Mouse (Mus musculus) midbrain, postnatal 0 days (tissue): ENCODE measurements around the gene Sobp. TPM values are rescaled to one million over a fixed set of nuclear protein-coding genes. Genes with fewer than 3 reads are reported as not detected.

Source experiments
- ATAC-seq: fragments of 200-750 bp; cut with Nextera tagmentation; 2 replicates; pipeline ENCODE4 v1.8.0; 2017; ENCODE audit warnings: moderate number of reproducible peaks, mild to moderate bottlenecking, moderate TSS enrichment, moderate library complexity; ENCODE audit not compliant: low FRiP score
- DNase-seq: peaks from one replicate; pipeline ENCODE4 v3.0.0-alpha.2; 2015; ENCODE audit warnings: low spot score
- H3K27ac ChIP-seq: fragments of 300-500 bp; sonication (generic); 2 replicates; pipeline ENCODE4 v1.5.1; 2014; ENCODE audit warnings: low read depth, mild to moderate bottlenecking, low read length, mixed read lengths
- H3K27me3 ChIP-seq: fragments of 300-500 bp; sonication (generic); 2 replicates; pipeline ENCODE4 v1.6.1; 2014; ENCODE audit warnings: low read length, control low read depth, mixed read lengths; ENCODE audit not compliant: insufficient read depth
- H3K36me3 ChIP-seq: fragments of 300-500 bp; sonication (generic); 2 replicates; pipeline ENCODE4 v1.6.1; 2014; ENCODE audit warnings: low read length, control low read depth, mixed read lengths; ENCODE audit not compliant: insufficient read depth
- H3K4me1 ChIP-seq: fragments of 300-500 bp; sonication (generic); 2 replicates; pipeline ENCODE4 v1.6.1; 2014; ENCODE audit warnings: mild to moderate bottlenecking, control low read depth, antibody characterized with exemption, low read length, mixed read lengths; ENCODE audit not compliant: insufficient read depth
- H3K4me2 ChIP-seq: fragments of 300-500 bp; sonication (generic); 2 replicates; pipeline ENCODE4 v1.6.1; 2014; ENCODE audit warnings: low read depth, mild to moderate bottlenecking, low read length, mixed read lengths; ENCODE audit not compliant: poor library complexity, severe bottlenecking
- H3K4me3 ChIP-seq: fragments of 300-500 bp; sonication (generic); 2 replicates; pipeline ENCODE4 v1.5.1; 2014; ENCODE audit warnings: low read depth, mild to moderate bottlenecking, low read length, moderate library complexity
- H3K9ac ChIP-seq: fragments of 300-500 bp; sonication (generic); replicated peaks from 2 replicates; pipeline ENCODE4 v1.6.1; 2014; ENCODE audit warnings: mild to moderate bottlenecking, low read length, moderate library complexity, mixed read lengths; ENCODE audit not compliant: poor library complexity, severe bottlenecking
- H3K9me3 ChIP-seq: fragments of 300-500 bp; sonication (generic); 2 replicates; pipeline ENCODE4 v1.6.1; 2016; ENCODE audit warnings: low read length, control low read depth
- CTCF ChIP-seq: IDR thresholded peaks from 2 replicates; pipeline ENCODE4 v1.5.1; 2016; ENCODE audit warnings: antibody characterized with exemption, mild to moderate bottlenecking
- WGBS: fragments of 180-500 bp; shearing (Covaris S2); extraction: QIAGEN DNeasy Blood & Tissue Kit; methylation state at CpG from one replicate; pipeline ENCODE4 v1.1.7; 2014; 5-methylcytosine and 5-hydroxymethylcytosine counted together
- polyA plus RNA-seq: library from polyadenylated mRNA; unstranded; fragments of >200 nt; fragmentation: Nextera tagmentation; extraction: Ambion mirVana; gene quantifications from 2 replicates; pipeline ENCODE4 v1.2.1, GENCODE M21; 2015
- total RNA-seq: library from RNA; depleted of rRNA; stranded (reverse); fragments of >200 nt; gene quantifications from 2 replicates; pipeline ENCODE4 v1.2.3, GENCODE M21; 2014

Gene Sobp
- total and polyA plus RNA-seq, 2 experiments from 2014 or later: 17.0 to 34.2 TPM

GRCm38 (mm10) chr10:43094537-43094936, 79.8 kb downstream of the Sobp start:
- no peak for TF ChIP-seq CTCF
- no peaks in the 10 kb centered on the region for H3K36me3 ChIP-seq
- ATAC-seq (no peak), DNase-seq (no peak)
- H3K9me3 ChIP-seq: no peaks in the 10 kb centered on the region
- H3K4me1 ChIP-seq: 0 out of 2 replicates have a peak, but pooled peaks cover 5% of the 10 kb centered on the region
- H3K4me3 ChIP-seq: no peak overlapping the region
- no peak overlapping the region for H3K27ac ChIP-seq
- H3K9ac ChIP-seq: no peak overlapping the region
- no peak overlapping the region for H3K4me2 ChIP-seq
- no peaks in the 10 kb centered on the region for H3K27me3 ChIP-seq
- 25% methylated on average over 5 of the region's 5 CpGs for WGBS

GRCm38 (mm10) chr10:43093440-43093839, 80.9 kb downstream of the Sobp start:
- WGBS: 79% methylated on average over 10 of the region's 10 CpGs
- TF ChIP-seq CTCF: no peak
- Histone ChIP-seq H3K27ac (no peak overlapping the region), H3K4me2 (no peak overlapping the region), H3K4me3 (no peak overlapping the region), H3K4me1 (0 out of 2 replicates have a peak, but pooled peaks cover 5% of the 10 kb centered on the region), H3K36me3 (no peaks in the 10 kb centered on the region), H3K27me3 (no peaks in the 10 kb centered on the region), H3K9me3 (no peaks in the 10 kb centered on the region), H3K9ac (no peak overlapping the region)
- DNase-seq: no peak
- no peak for ATAC-seq

- Histone ChIP-seq H3K27me3 (no peaks in the 10 kb centered on the region), H3K4me3 (no peak overlapping the region), H3K9me3 (no peaks in the 10 kb centered on the region), H3K27ac (no peak overlapping the region), H3K4me2 (no peak overlapping the region), H3K4me1 (no peaks in the 10 kb centered on the region), H3K36me3 (peaks cover 8% of the 10 kb centered on the region; the same call in 1 of the 2 replicates), H3K9ac (no peak overlapping the region)
- DNase-seq (peak; percentile 51), ATAC-seq (no peak)
- TF ChIP-seq CTCF: no peak
- 35% methylated on average over 3 of the region's 3 CpGs for WGBS
These were observed 84.3 kb downstream of the Sobp start for GRCm38 (mm10) chr10:43090040-43090439.

- Histone ChIP-seq H3K4me2 (no peak overlapping the region), H3K36me3 (peaks cover 8% of the 10 kb centered on the region; the same call in 1 of the 2 replicates), H3K9me3 (no peaks in the 10 kb centered on the region), H3K27me3 (no peaks in the 10 kb centered on the region), H3K4me3 (no peak overlapping the region), H3K27ac (no peak overlapping the region), H3K9ac (no peak overlapping the region), H3K4me1 (peaks cover 4% of the 10 kb centered on the region; the same call in 1 of the 2 replicates)
- DNase-seq (no peak), ATAC-seq (no peak)
- TF ChIP-seq CTCF: no peak
- WGBS: 47% methylated on average over 2 of the region's 2 CpGs
These were observed 86.9 kb downstream of the Sobp start for GRCm38 (mm10) chr10:43087421-43087820.

- 87% methylated on average over 6 of the region's 6 CpGs for WGBS
- TF ChIP-seq CTCF: no peak
- Histone ChIP-seq H3K9me3 (no peaks in the 10 kb centered on the region), H3K4me2 (no peak overlapping the region), H3K4me3 (no peak overlapping the region), H3K27me3 (no peaks in the 10 kb centered on the region), H3K27ac (no peak overlapping the region), H3K9ac (no peak overlapping the region), H3K36me3 (peaks cover 8% of the 10 kb centered on the region; the same call in 1 of the 2 replicates), H3K4me1 (peaks cover 4% of the 10 kb centered on the region; the same call in 1 of the 2 replicates)
- no peak for ATAC-seq
- no peak for DNase-seq
These were observed 87.4 kb downstream of the Sobp start for GRCm38 (mm10) chr10:43086888-43087287.

- Histone ChIP-seq H3K9me3 (no peaks in the 10 kb centered on the region), H3K4me1 (peaks cover 4% of the 10 kb centered on the region; the same call in 1 of the 2 replicates), H3K9ac (peak overlapping the region; percentile 42; the same call in 1 of the 2 replicates), H3K4me3 (no peak overlapping the region), H3K27me3 (no peaks in the 10 kb centered on the region), H3K36me3 (peaks cover 8% of the 10 kb centered on the region; the same call in 1 of the 2 replicates), H3K4me2 (0 out of 2 replicates have a peak overlapping the region, but pooled peaks have one; percentile 12), H3K27ac (peak overlapping the region; percentile 76)
- DNase-seq (no peak), ATAC-seq (peak; percentile 31; the same call in 1 of the 2 replicates)
- 13% methylated on average over 6 of the region's 6 CpGs for WGBS
- TF ChIP-seq CTCF: no peak
These were observed 90.3 kb downstream of the Sobp start for GRCm38 (mm10) chr10:43084087-43084366.
